Mouse (Mus musculus) cerebellum, adult 2 months (tissue): ENCODE measurements around the gene Angel2.

Source experiments
- CTCF ChIP-seq: fragments of 200-500 bp; IDR thresholded peaks from 2 replicates; pipeline ENCODE4 v1.5.1; 2011; ENCODE audit warnings: low read depth, mild to moderate bottlenecking, control low read depth, low read length, moderate library complexity, borderline replicate concordance; ENCODE audit not compliant: insufficient read depth
- POLR2A ChIP-seq: fragments of 200-500 bp; IDR thresholded peaks from 2 replicates; pipeline ENCODE4 v1.6.1; 2011; ENCODE audit warnings: low read length, control low read depth, borderline replicate concordance; ENCODE audit not compliant: insufficient read depth

DNA sequence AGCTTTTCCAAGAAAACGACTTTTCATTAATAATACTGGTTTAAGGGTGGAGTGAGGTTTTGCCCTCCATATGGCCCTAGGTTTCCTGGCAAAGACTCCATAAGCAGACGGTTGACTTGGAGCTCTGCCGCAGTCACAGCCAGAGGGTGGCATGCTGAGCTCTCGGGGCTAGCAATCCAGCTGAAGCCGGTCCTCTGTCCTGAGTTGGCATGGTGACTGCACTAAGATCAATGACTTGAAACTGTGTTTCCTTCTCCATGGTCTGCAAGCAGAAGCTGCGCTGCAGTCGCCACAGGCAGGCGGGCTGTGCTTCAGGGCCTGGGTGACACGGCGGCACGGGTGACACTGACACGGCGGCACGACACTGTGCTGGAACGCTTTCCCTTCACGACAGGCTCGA is 23.9 kb downstream of the Angel2 start:
- TF ChIP-seq POLR2A (no peak), CTCF (no peak)
